Comparison of ENCODE assay signal across 8 mouse cellular contexts in the genomic region with DNA sequence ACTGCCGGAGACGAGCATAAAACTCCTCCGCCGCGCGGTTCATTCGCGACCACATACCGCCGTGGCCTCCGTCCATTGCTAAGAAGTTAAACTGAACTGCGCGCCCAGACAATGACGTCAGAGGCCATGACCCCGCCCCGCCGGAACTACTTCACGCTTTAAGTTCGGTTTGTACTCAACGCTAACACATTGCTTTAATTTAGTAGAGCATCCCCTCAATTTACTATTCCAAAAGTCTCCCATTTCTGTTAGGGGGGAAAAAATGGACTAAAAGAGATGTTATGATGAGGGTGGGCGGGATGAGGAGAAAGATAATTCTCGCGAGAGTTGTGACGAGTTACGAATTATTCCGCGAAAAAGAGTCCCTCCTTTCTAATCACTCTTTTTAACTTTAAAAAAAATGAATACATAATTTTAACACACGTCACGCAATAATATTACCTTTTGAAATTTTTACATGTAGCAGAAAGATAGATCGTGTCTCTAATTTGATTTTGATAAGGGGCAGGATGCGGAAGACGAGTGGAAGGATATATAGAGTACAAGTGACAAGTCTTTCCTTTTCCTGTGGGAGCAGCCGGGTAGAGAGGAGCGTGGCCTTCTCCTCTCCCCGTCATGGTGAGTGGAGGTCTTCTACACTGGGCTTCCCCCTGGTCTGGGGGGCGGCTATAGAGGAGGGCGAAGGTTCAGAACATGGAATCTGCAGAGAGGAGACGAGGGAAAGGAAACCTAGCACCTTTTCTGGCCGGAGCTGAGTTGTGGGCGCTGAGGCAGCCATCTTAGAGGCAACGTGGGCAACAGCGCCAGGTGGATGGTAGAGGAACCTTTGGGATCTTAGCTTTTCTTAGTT. TPM values are rescaled to one million over a fixed set of nuclear protein-coding genes. Genes with fewer than 3 reads are reported as not detected.
A peak's percentile ranks its signal among the peaks of the same experiment; 100 is the strongest.
DNase-seq lines count a peak whose midpoint lies in the region; ATAC-seq lines count a peak whose summit lies in the region.

Gene Zwilch (minus strand): TSS at position 289 of the 850 bp plus-strand sequence.
Gene Rpl4 (plus strand): TSS at position 560 of the 850 bp plus-strand sequence.

- peaks cover 39% of the 10 kb centered on the region for H3K36me3 ChIP-seq in heart, embryonic 13.5 days
- peaks cover 57% of the 10 kb centered on the region for H3K36me3 ChIP-seq in liver, embryonic 12.5 days
- H3K36me3 ChIP-seq in stomach, embryonic 15.5 days, result peaks cover 30% of the 10 kb centered on the region

- peak within 1 kb of the TSS; percentile 90 for H3K27ac ChIP-seq in heart, embryonic 13.5 days (replicated peaks)
- peak within 1 kb of the TSS; percentile 87 for H3K27ac ChIP-seq in liver, embryonic 12.5 days
- peak within 1 kb of the TSS; percentile 98 for H3K27ac ChIP-seq in stomach, embryonic 15.5 days

- H3K9ac ChIP-seq in heart, embryonic 13.5 days, result peak within 1 kb of the TSS; percentile 97
- peak within 1 kb of the TSS; percentile 94 for H3K9ac ChIP-seq in liver, embryonic 12.5 days
- H3K9ac ChIP-seq in stomach, embryonic 15.5 days, result peak within 1 kb of the TSS; percentile 90

- no peaks in the 10 kb centered on the region for H3K27me3 ChIP-seq in heart, embryonic 13.5 days (replicated peaks)
- H3K27me3 ChIP-seq in liver, embryonic 12.5 days (replicated peaks), result no peaks in the 10 kb centered on the region
- H3K27me3 ChIP-seq in stomach, embryonic 15.5 days (replicated peaks), result no peaks in the 10 kb centered on the region

- H3K4me3 ChIP-seq in heart, embryonic 13.5 days, result peak within 1 kb of the TSS; percentile 95
- peak within 1 kb of the TSS; percentile 92 for H3K4me3 ChIP-seq in liver, embryonic 12.5 days
- peak within 1 kb of the TSS; percentile 98 for H3K4me3 ChIP-seq in stomach, embryonic 15.5 days (replicated peaks)

- H3K4me2 ChIP-seq in heart, embryonic 13.5 days, result peak within 1 kb of the TSS; percentile 86
- peak within 1 kb of the TSS; percentile 73 for H3K4me2 ChIP-seq in liver, embryonic 12.5 days
- H3K4me2 ChIP-seq in stomach, embryonic 15.5 days, result peak within 1 kb of the TSS; percentile 64

- H3K9me3 ChIP-seq in heart, embryonic 13.5 days, result no peaks in the 10 kb centered on the region
- H3K9me3 ChIP-seq in liver, embryonic 12.5 days (replicated peaks), result no peaks in the 10 kb centered on the region
- no peaks in the 10 kb centered on the region for H3K9me3 ChIP-seq in stomach, embryonic 15.5 days

- under 1% methylated on average over 42 of the region's 42 CpGs for WGBS in heart, embryonic 13.5 days
- under 1% methylated on average over 41 of the region's 42 CpGs for WGBS in liver, embryonic 12.5 days (ENCODE audit: insufficient replicate concordance)
- WGBS in stomach, embryonic 15.5 days, result under 1% methylated on average over 40 of the region's 42 CpGs

- peaks cover 33% of the 10 kb centered on the region for H3K4me1 ChIP-seq in heart, embryonic 13.5 days
- peaks cover 45% of the 10 kb centered on the region for H3K4me1 ChIP-seq in liver, embryonic 12.5 days
- H3K4me1 ChIP-seq in stomach, embryonic 15.5 days, result peaks cover 2% of the 10 kb centered on the region; the same call in 1 of the 2 replicates

- peak; percentile 90 for DNase-seq in CD4-positive helper T cell, adult 2 months (ENCODE audit: low read depth, low spot score)
- peak; percentile 78 for DNase-seq in brain, embryonic 18.5 days (ENCODE audit: low read depth, low spot score)
- peak; percentile 91 for DNase-seq in kidney, postnatal 10 days
- DNase-seq in natural killer cell, adult 2 months (ENCODE audit: low spot score in 2 of 2), result peak; percentile 87 to 88

- peak; percentile 90 for ATAC-seq in erythroid progenitor cell, adult 5-6 weeks (replicated peaks; ENCODE audit: low FRiP score, poor library complexity, severe bottlenecking)
- peak; percentile 65; the same call in 1 of the 2 replicates for ATAC-seq in heart, embryonic 13.5 days (ENCODE audit: extremely low read depth, insufficient number of reproducible peaks, low FRiP score, low TSS enrichment)
- ATAC-seq in liver, embryonic 12.5 days, result peak; percentile 73
- ATAC-seq in stomach, embryonic 15.5 days (ENCODE audit: insufficient read depth, low FRiP score, low read depth), result peak; percentile 80

RNA-seq across cellular contexts. Expression of gene Zwilch, which starts in this region (rescaled TPM):
- 90.5 and 94.3 TPM in 2 replicates for total RNA-seq in erythroid progenitor cell, adult 5-6 weeks (2015; ENCODE audit: low replicate concordance)
- total RNA-seq in erythroid progenitor cell, adult 5-6 weeks (2017; ENCODE audit: low replicate concordance), result 234 and 281 TPM in 2 replicates
- 19.9 and 21.7 TPM in 2 replicates for polyA plus RNA-seq in heart, embryonic 13.5 days (2015; fragmentation: Nextera tagmentation; extraction: Ambion mirVana)
- polyA plus RNA-seq in liver, embryonic 12.5 days (2016; fragmentation: Nextera tagmentation; extraction: Ambion mirVana), result 26.5 and 28.4 TPM in 2 replicates
- polyA plus RNA-seq in stomach, embryonic 15.5 days (2015; fragmentation: Nextera tagmentation; extraction: Ambion mirVana), result 19.8 and 21.4 TPM in 2 replicates

RNA-seq across cellular contexts. Expression of gene Rpl4, which starts in this region (rescaled TPM):
- 955 and 1,003 TPM in 2 replicates for total RNA-seq in erythroid progenitor cell, adult 5-6 weeks (2015; ENCODE audit: low replicate concordance)
- 556 and 679 TPM in 2 replicates for total RNA-seq in erythroid progenitor cell, adult 5-6 weeks (2017; ENCODE audit: low replicate concordance)
- polyA plus RNA-seq in heart, embryonic 13.5 days (2015; fragmentation: Nextera tagmentation; extraction: Ambion mirVana), result 707 and 780 TPM in 2 replicates
- polyA plus RNA-seq in liver, embryonic 12.5 days (2016; fragmentation: Nextera tagmentation; extraction: Ambion mirVana), result 1,196 and 1,210 TPM in 2 replicates
- polyA plus RNA-seq in stomach, embryonic 15.5 days (2015; fragmentation: Nextera tagmentation; extraction: Ambion mirVana), result 1,181 and 1,204 TPM in 2 replicates

Comparison
In these comparisons a context has a peak if more than half of its experiments do, and no peak if none do; other contexts are left out.
1. Peak in every context shown above with its lines: DNase-seq, ATAC-seq, H3K4me3 ChIP-seq and H3K27ac ChIP-seq.